Mouse (Mus musculus) MEL (cell line): ENCODE measurements around the gene Spns1.
A peak's percentile ranks its signal among the peaks of the same experiment; 100 is the strongest.

Experiments used
- CTCF ChIP-seq, 3 experiments: IDR thresholded peaks in 2 of 3; conservative IDR thresholded peaks in 1 of 3; 2 replicates each; pipeline ENCODE4 v1.5.1; 2011 to 2012; ENCODE audit warnings: low read length in 3 of 3, low read depth in 2 of 3, mild to moderate bottlenecking in 2 of 3, improper control_type of control experiment in 1 of 3, inconsistent platforms in 1 of 3, mixed read lengths in 1 of 3, moderate library complexity in 1 of 3; ENCODE audit not compliant: control insufficient read depth in 1 of 3, insufficient read depth in 1 of 3, poor library complexity in 1 of 3, severe bottlenecking in 1 of 3
- EP300 ChIP-seq, 2 experiments: IDR thresholded peaks; 2 replicates each; pipeline ENCODE4 v1.6.1; 2011; ENCODE audit warnings: improper control_type of control experiment in 2 of 2, low read length in 2 of 2, low read depth in 1 of 2, mild to moderate bottlenecking in 1 of 2
- ETS1 ChIP-seq: IDR thresholded peaks from 2 replicates; pipeline ENCODE4 v1.6.1; 2012; ENCODE audit warnings: low read depth, mild to moderate bottlenecking, inconsistent platforms, low read length, improper control_type of control experiment, moderate library complexity
- GABPA ChIP-seq: IDR thresholded peaks from 2 replicates; pipeline ENCODE4 v1.6.1; 2012; ENCODE audit warnings: low read depth, mild to moderate bottlenecking, inconsistent platforms, low read length, improper control_type of control experiment, moderate library complexity
- GATA1 ChIP-seq: IDR thresholded peaks from 2 replicates; pipeline ENCODE4 v1.6.1; 2011; ENCODE audit warnings: low read depth, low read length, improper control_type of control experiment
- HCFC1 ChIP-seq: IDR thresholded peaks from 2 replicates; pipeline ENCODE4 v1.6.1; 2012; ENCODE audit warnings: low read depth, mild to moderate bottlenecking, inconsistent platforms, low read length, improper control_type of control experiment, moderate library complexity
- MAX ChIP-seq: IDR thresholded peaks from 2 replicates; pipeline ENCODE4 v1.6.1; 2011; ENCODE audit warnings: low read length, improper control_type of control experiment
- MEF2A ChIP-seq: IDR thresholded peaks from 2 replicates; pipeline ENCODE4 v1.6.1; 2014; ENCODE audit warnings: low read depth, mild to moderate bottlenecking, inconsistent platforms, low read length, improper control_type of control experiment; ENCODE audit not compliant: poor library complexity, insufficient replicate concordance, severe bottlenecking; ENCODE audit errors: extremely low read depth
- POLR2A ChIP-seq, 2 experiments: IDR thresholded peaks; 2 replicates each; pipeline ENCODE4 v1.6.1; 2011 to 2012; ENCODE audit warnings: low read length in 2 of 2, mild to moderate bottlenecking in 2 of 2, control low read depth in 1 of 2, improper control_type of control experiment in 1 of 2, low read depth in 1 of 2, moderate library complexity in 1 of 2; ENCODE audit not compliant: control insufficient read depth in 1 of 2, insufficient read depth in 1 of 2, poor library complexity in 1 of 2
- TCF12 ChIP-seq: IDR thresholded peaks from 2 replicates; pipeline ENCODE4 v1.6.1; 2014; ENCODE audit warnings: low read depth, mild to moderate bottlenecking, inconsistent platforms, low read length, improper control_type of control experiment, moderate library complexity
- USF1 ChIP-seq: IDR thresholded peaks from 2 replicates; pipeline ENCODE4 v1.6.1; 2014; ENCODE audit warnings: low read depth, mild to moderate bottlenecking, inconsistent platforms, low read length, improper control_type of control experiment, moderate library complexity
- ZKSCAN1 ChIP-seq: IDR thresholded peaks from 2 replicates; pipeline ENCODE4 v1.6.1; 2012; ENCODE audit warnings: low read depth, mild to moderate bottlenecking, inconsistent platforms, low read length, improper control_type of control experiment, moderate library complexity
- ZMIZ1 ChIP-seq: IDR thresholded peaks from 2 replicates; pipeline ENCODE4 v1.6.1; 2012; ENCODE audit warnings: low read depth, mild to moderate bottlenecking, inconsistent platforms, low read length, improper control_type of control experiment, moderate library complexity

GRCm38 (mm10) chr7:126335556-126335955 lies 41.7 kb downstream of the Spns1 start:
- TF ChIP-seq MEF2A (no peak), ETS1 (no peak), EP300 (IDR thresholded peaks at IDR 0.05; ENCODE audit: low read depth in 1 of 2, low read length in 2 of 2) (no peak), MAX (no peak), CTCF (IDR thresholded peaks at IDR 0.05 in 2 of 3, conservative IDR thresholded peaks at IDR 0.05 in 1 of 3; ENCODE audit: control insufficient read depth in 1 of 3, insufficient read depth in 1 of 3, low read depth in 2 of 3, low read length in 3 of 3, poor library complexity in 1 of 3, severe bottlenecking in 1 of 3) (peak; percentile 35 to 53 (median 45)), ZKSCAN1 (no peak), POLR2A (IDR thresholded peaks at IDR 0.05; ENCODE audit: control insufficient read depth in 1 of 2, insufficient read depth in 1 of 2, low read depth in 1 of 2, low read length in 2 of 2, poor library complexity in 1 of 2) (no peak), USF1 (no peak), GATA1 (no peak), HCFC1 (no peak), TCF12 (no peak), GABPA (no peak), ZMIZ1 (no peak)
